Mouse (Mus musculus) forebrain, embryonic 10.5 days (tissue): ENCODE measurements around the gene Spry1. TPM values are rescaled to one million over a fixed set of nuclear protein-coding genes. Genes with fewer than 3 reads are reported as not detected.

ENCODE experiments used
- DNase-seq: peaks from one replicate; pipeline ENCODE4 v3.0.0-alpha.2; 2017; ENCODE audit warnings: low spot score; ENCODE audit errors: extremely low spot score
- H3K27ac ChIP-seq: fragments of 300-500 bp; sonication (generic); 2 replicates; pipeline ENCODE4 v1.5.1; 2016; ENCODE audit warnings: mild to moderate bottlenecking
- H3K27me3 ChIP-seq: fragments of 300-500 bp; sonication (generic); 2 replicates; pipeline ENCODE4 v1.6.1; 2016; ENCODE audit warnings: mild to moderate bottlenecking; ENCODE audit not compliant: poor library complexity, severe bottlenecking
- H3K36me3 ChIP-seq: fragments of 300-500 bp; sonication (generic); replicated peaks from 2 replicates; pipeline ENCODE4 v1.6.1; 2016; ENCODE audit warnings: mild to moderate bottlenecking, moderate library complexity
- H3K4me1 ChIP-seq: fragments of 300-500 bp; sonication (generic); 2 replicates; pipeline ENCODE4 v1.6.1; 2016
- H3K4me3 ChIP-seq: fragments of 300-500 bp; sonication (generic); 2 replicates; pipeline ENCODE4 v1.5.1; 2016; ENCODE audit warnings: mild to moderate bottlenecking, moderate library complexity
- H3K9me3 ChIP-seq: fragments of 300-500 bp; sonication (generic); 2 replicates; pipeline ENCODE4 v1.6.1; 2016; ENCODE audit warnings: mild to moderate bottlenecking, moderate library complexity
- WGBS: fragments of 180-500 bp; shearing (Covaris S2); methylation state at CpG from one replicate; pipeline ENCODE4 v1.1.7; 2016; 5-methylcytosine and 5-hydroxymethylcytosine counted together
- polyA plus RNA-seq: library from polyadenylated mRNA; unstranded; fragments of >200 nt; fragmentation: Nextera tagmentation; extraction: Ambion mirVana; gene quantifications from 2 replicates; pipeline ENCODE4 v1.2.1, GENCODE M21; 2016

Gene Spry1
- polyA plus RNA-seq, 1 experiment from 2014 or later, result 29.1 TPM

- H3K36me3 ChIP-seq, result peaks cover 61% of the 10 kb centered on the region
- no peak for DNase-seq
- peak overlapping the region; percentile 97 for H3K27ac ChIP-seq
- H3K27me3 ChIP-seq, result 0 out of 2 replicates have a peak, but pooled peaks cover 4% of the 10 kb centered on the region
- H3K4me1 ChIP-seq, result peaks cover 58% of the 10 kb centered on the region
- H3K4me3 ChIP-seq, result peak overlapping the region; percentile 87
- WGBS, result 93% methylated on average over 8 of the region's 8 CpGs
- no peaks in the 10 kb centered on the region for H3K9me3 ChIP-seq
Measured at GRCm38 (mm10) chr3:37643903-37644302, 4.2 kb downstream of the Spry1 start.

- H3K27ac ChIP-seq, result 0 out of 2 replicates have a peak overlapping the region, but pooled peaks have one; percentile 5
- peaks cover 70% of the 10 kb centered on the region for H3K36me3 ChIP-seq
- H3K4me3 ChIP-seq, result peak overlapping the region; percentile 20; the same call in 1 of the 2 replicates
- H3K4me1 ChIP-seq, result peaks cover 49% of the 10 kb centered on the region
- H3K27me3 ChIP-seq, result 0 out of 2 replicates have a peak, but pooled peaks cover 4% of the 10 kb centered on the region
- no peak for DNase-seq
- no peaks in the 10 kb centered on the region for H3K9me3 ChIP-seq
- WGBS, result 90% methylated on average over 6 of the region's 6 CpGs
Measured at GRCm38 (mm10) chr3:37645061-37645460, 5.3 kb downstream of the Spry1 start.

- no peaks in the 10 kb centered on the region for H3K9me3 ChIP-seq
- DNase-seq, result no peak
- H3K27me3 ChIP-seq, result 0 out of 2 replicates have a peak, but pooled peaks cover 4% of the 10 kb centered on the region
- no peak overlapping the region for H3K27ac ChIP-seq
- peaks cover 44% of the 10 kb centered on the region for H3K4me1 ChIP-seq
- no peak overlapping the region for H3K4me3 ChIP-seq
- 92% methylated on average over 9 of the region's 9 CpGs for WGBS
- peaks cover 75% of the 10 kb centered on the region for H3K36me3 ChIP-seq
Measured at GRCm38 (mm10) chr3:37646221-37646620, 6.5 kb downstream of the Spry1 start.

- 87% methylated on average over 10 of the region's 10 CpGs for WGBS
- peaks cover 34% of the 10 kb centered on the region for H3K4me1 ChIP-seq
- no peaks in the 10 kb centered on the region for H3K9me3 ChIP-seq
- no peak for DNase-seq
- peaks cover 73% of the 10 kb centered on the region for H3K36me3 ChIP-seq
- H3K27me3 ChIP-seq, result no peaks in the 10 kb centered on the region
- H3K4me3 ChIP-seq, result no peak overlapping the region
- H3K27ac ChIP-seq, result no peak overlapping the region
Measured at GRCm38 (mm10) chr3:37647225-37647624, 7.5 kb downstream of the Spry1 start.

GRCm38 (mm10) chr3:37648244-37648643 lies 8.5 kb downstream of the Spry1 start:
- DNase-seq, result no peak
- Histone ChIP-seq H3K4me1 (peaks cover 25% of the 10 kb centered on the region), H3K4me3 (no peak overlapping the region), H3K27me3 (peaks cover 8% of the 10 kb centered on the region), H3K9me3 (no peaks in the 10 kb centered on the region), H3K27ac (no peak overlapping the region), H3K36me3 (peaks cover 63% of the 10 kb centered on the region)
- WGBS, result 87% methylated on average over 13 of the region's 13 CpGs

- no peak overlapping the region for H3K4me3 ChIP-seq
- H3K36me3 ChIP-seq, result peaks cover 53% of the 10 kb centered on the region
- peaks cover 27% of the 10 kb centered on the region for H3K4me1 ChIP-seq
- H3K27me3 ChIP-seq, result peaks cover 18% of the 10 kb centered on the region
- DNase-seq, result no peak
- 81% methylated on average over 6 of the region's 6 CpGs for WGBS
- H3K9me3 ChIP-seq, result no peaks in the 10 kb centered on the region
- H3K27ac ChIP-seq, result no peak overlapping the region
Measured at GRCm38 (mm10) chr3:37649281-37649680, 9.5 kb downstream of the Spry1 start.

GRCm38 (mm10) chr3:37652537-37652936 lies 12.8 kb downstream of the Spry1 start:
- 86% methylated on average over 9 of the region's 9 CpGs for WGBS

GRCm38 (mm10) chr3:37653935-37654729 lies 14.4 kb downstream of the Spry1 start:
- peak overlapping the region; percentile 37 for H3K4me3 ChIP-seq
- H3K27ac ChIP-seq, result peak overlapping the region; percentile 60
- 16% methylated on average over 16 of the region's 16 CpGs for WGBS
- DNase-seq, result no peak
- H3K9me3 ChIP-seq, result no peaks in the 10 kb centered on the region
- peaks cover 50% of the 10 kb centered on the region for H3K4me1 ChIP-seq
- peaks cover 14% of the 10 kb centered on the region for H3K36me3 ChIP-seq
- H3K27me3 ChIP-seq, result peaks cover 53% of the 10 kb centered on the region

More at GRCm38 (mm10) chr3:37652537-37652936, 12.8 kb downstream of the Spry1 start:
- no peak for DNase-seq
- Histone ChIP-seq H3K4me3 (no peak overlapping the region), H3K27ac (no peak overlapping the region), H3K27me3 (peaks cover 42% of the 10 kb centered on the region), H3K4me1 (peaks cover 45% of the 10 kb centered on the region), H3K36me3 (peaks cover 24% of the 10 kb centered on the region), H3K9me3 (no peaks in the 10 kb centered on the region)

- WGBS, result 58% methylated on average over 6 of the region's 6 CpGs
- Histone ChIP-seq H3K36me3 (peaks cover 9% of the 10 kb centered on the region), H3K4me1 (peaks cover 50% of the 10 kb centered on the region), H3K27me3 (peaks cover 60% of the 10 kb centered on the region), H3K4me3 (peak overlapping the region; percentile 37), H3K27ac (0 out of 2 replicates have a peak overlapping the region, but pooled peaks have one; percentile 40), H3K9me3 (no peaks in the 10 kb centered on the region)
- no peak for DNase-seq
Measured at GRCm38 (mm10) chr3:37654787-37655186, 15.0 kb downstream of the Spry1 start.

- WGBS, result 15% methylated on average over 20 of the region's 20 CpGs
- Histone ChIP-seq H3K9me3 (no peaks in the 10 kb centered on the region), H3K27ac (peak overlapping the region; percentile 75), H3K4me1 (peaks cover 50% of the 10 kb centered on the region), H3K27me3 (peaks cover 70% of the 10 kb centered on the region), H3K36me3 (no peaks in the 10 kb centered on the region), H3K4me3 (peak overlapping the region; percentile 39)
- DNase-seq, result peak; percentile 50
Measured at GRCm38 (mm10) chr3:37655933-37656633, 16.3 kb downstream of the Spry1 start.

- Histone ChIP-seq H3K27me3 (peaks cover 70% of the 10 kb centered on the region), H3K36me3 (no peaks in the 10 kb centered on the region), H3K4me3 (peak overlapping the region; percentile 39), H3K27ac (0 out of 2 replicates have a peak overlapping the region, but pooled peaks have one; percentile 75), H3K4me1 (peaks cover 50% of the 10 kb centered on the region), H3K9me3 (no peaks in the 10 kb centered on the region)
- peak; percentile 67 for DNase-seq
- under 1% methylated on average over 8 of the region's 8 CpGs for WGBS
Measured at GRCm38 (mm10) chr3:37657009-37657408, 17.3 kb downstream of the Spry1 start.

- DNase-seq, result no peak
- H3K4me3 ChIP-seq, result no peak overlapping the region
- H3K27me3 ChIP-seq, result peaks cover 63% of the 10 kb centered on the region
- H3K36me3 ChIP-seq, result no peaks in the 10 kb centered on the region
- 57% methylated on average over 5 of the region's 5 CpGs for WGBS
- no peaks in the 10 kb centered on the region for H3K9me3 ChIP-seq
- peaks cover 50% of the 10 kb centered on the region for H3K4me1 ChIP-seq
- H3K27ac ChIP-seq, result 0 out of 2 replicates have a peak overlapping the region, but pooled peaks have one; percentile 44
Measured at GRCm38 (mm10) chr3:37658155-37658554, 18.4 kb downstream of the Spry1 start.
